Mouse (Mus musculus) liver, embryonic 16.5 days (tissue): ENCODE data around the gene Ptprn2. TPM values are rescaled to one million over a fixed set of nuclear protein-coding genes. Genes with fewer than 3 reads are reported as not detected.
A peak's percentile ranks its signal among the peaks of the same experiment; 100 is the strongest.

Experiments used
- ATAC-seq: fragments of 200-750 bp; cut with Nextera tagmentation; 2 replicates; pipeline ENCODE4 v1.8.0; 2017; ENCODE audit warnings: low read depth, mild to moderate bottlenecking, moderate number of reproducible peaks, moderate library complexity
- H3K27ac ChIP-seq: fragments of 300-500 bp; sonication (generic); 2 replicates; pipeline ENCODE4 v1.5.1; 2014; ENCODE audit warnings: mild to moderate bottlenecking, low read length
- H3K27me3 ChIP-seq: fragments of 300-500 bp; sonication (generic); 2 replicates; pipeline ENCODE4 v1.6.1; 2014; ENCODE audit warnings: low read depth, low read length, mixed read lengths; ENCODE audit not compliant: control insufficient read depth, insufficient read depth
- H3K36me3 ChIP-seq: fragments of 300-500 bp; sonication (generic); 2 replicates; pipeline ENCODE4 v1.6.1; 2014; ENCODE audit warnings: mild to moderate bottlenecking; ENCODE audit not compliant: control insufficient read depth, insufficient read depth
- H3K4me1 ChIP-seq: fragments of 300-500 bp; sonication (generic); 2 replicates; pipeline ENCODE4 v1.6.1; 2014; ENCODE audit warnings: low read depth, low read length, mixed read lengths; ENCODE audit not compliant: control insufficient read depth
- H3K4me2 ChIP-seq: fragments of 300-500 bp; sonication (generic); 2 replicates; pipeline ENCODE4 v1.6.1; 2014; ENCODE audit warnings: low read depth, low read length, mixed read lengths
- H3K4me3 ChIP-seq: fragments of 300-500 bp; sonication (generic); 2 replicates; pipeline ENCODE4 v1.5.1; 2014; ENCODE audit warnings: low read depth, mild to moderate bottlenecking, low read length
- H3K9ac ChIP-seq: fragments of 300-500 bp; sonication (generic); 2 replicates; pipeline ENCODE4 v1.6.1; 2014; ENCODE audit warnings: low read depth, low read length
- H3K9me3 ChIP-seq: fragments of 300-500 bp; sonication (generic); replicated peaks from 2 replicates; pipeline ENCODE4 v1.6.1; 2016; ENCODE audit warnings: low read length; ENCODE audit not compliant: control insufficient read depth
- WGBS: fragments of 180-500 bp; shearing (Covaris S2); extraction: QIAGEN DNeasy Blood & Tissue Kit; methylation state at CpG from one replicate; pipeline ENCODE4 v1.1.7; 2014; ENCODE audit not compliant: insufficient replicate concordance; 5-methylcytosine and 5-hydroxymethylcytosine counted together
- polyA plus RNA-seq: library from polyadenylated mRNA; unstranded; fragments of >200 nt; fragmentation: Nextera tagmentation; extraction: Ambion mirVana; gene quantifications from 2 replicates; pipeline ENCODE4 v1.2.1, GENCODE M21; 2015

Gene Ptprn2
- polyA plus RNA-seq, 1 experiment from 2014 or later = 0.07 TPM

- Histone ChIP-seq H3K4me2 (no peak overlapping the region), H3K27me3 (no peaks in the 10 kb centered on the region), H3K9me3 (no peaks in the 10 kb centered on the region), H3K36me3 (no peaks in the 10 kb centered on the region), H3K9ac (no peak overlapping the region), H3K27ac (no peak overlapping the region), H3K4me3 (no peak overlapping the region), H3K4me1 (no peaks in the 10 kb centered on the region)
- WGBS = 55% methylated on average over 21 of the region's 21 CpGs
- ATAC-seq = no peak
These were observed 568.6 kb downstream of the Ptprn2 start for GRCm38 (mm10) chr12:117053851-117054769.

DNA sequence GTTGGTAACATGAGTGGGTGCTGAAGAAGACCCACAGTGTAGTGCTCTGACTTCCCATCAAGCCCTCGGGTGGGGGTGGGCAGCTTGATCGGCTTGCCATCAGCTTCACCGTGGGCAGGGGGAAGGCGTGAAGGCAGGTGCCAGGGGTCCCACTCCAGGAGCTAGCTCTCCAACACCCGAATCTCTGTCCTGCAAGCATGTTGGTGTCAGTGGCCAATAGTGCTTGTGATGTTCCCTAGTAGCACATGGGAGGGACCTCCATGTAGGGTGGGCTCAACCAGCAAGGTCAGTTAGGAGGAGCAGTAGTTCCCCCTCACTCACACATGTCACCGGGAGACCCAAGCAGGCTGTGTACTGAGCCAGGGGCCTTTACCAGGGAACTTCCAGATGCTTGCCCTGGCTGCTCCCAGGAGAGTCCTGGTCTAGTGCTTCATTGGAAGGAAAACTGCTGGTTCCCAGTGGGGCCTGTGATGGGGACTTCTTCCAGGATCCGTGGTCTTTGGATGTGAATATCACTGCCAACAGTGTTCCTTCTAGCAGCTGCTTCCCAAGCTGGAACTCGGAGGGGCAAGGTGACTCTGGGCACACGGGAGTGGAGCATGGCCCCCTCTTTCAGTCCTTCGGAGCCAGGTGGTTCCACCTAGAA lies 569.5 kb downstream of the Ptprn2 start:
- H3K36me3 ChIP-seq = no peaks in the 10 kb centered on the region
- no peaks in the 10 kb centered on the region for H3K27me3 ChIP-seq
- no peak for ATAC-seq
- H3K4me1 ChIP-seq = no peaks in the 10 kb centered on the region
- H3K9ac ChIP-seq = no peak overlapping the region
- H3K27ac ChIP-seq = no peak overlapping the region
- H3K9me3 ChIP-seq = no peaks in the 10 kb centered on the region
- H3K4me2 ChIP-seq = no peak overlapping the region
- 62% methylated on average over 10 of the region's 10 CpGs for WGBS
- H3K4me3 ChIP-seq = no peak overlapping the region

- H3K27me3 ChIP-seq = no peaks in the 10 kb centered on the region
- H3K9ac ChIP-seq = no peak overlapping the region
- no peak overlapping the region for H3K4me2 ChIP-seq
- H3K4me3 ChIP-seq = no peak overlapping the region
- no peaks in the 10 kb centered on the region for H3K36me3 ChIP-seq
- 0 out of 2 replicates have a peak, but pooled peaks have one; percentile 39 for ATAC-seq
- H3K27ac ChIP-seq = no peak overlapping the region
- 50% methylated on average over 6 of the region's 6 CpGs for WGBS
- no peaks in the 10 kb centered on the region for H3K4me1 ChIP-seq
- H3K9me3 ChIP-seq = no peaks in the 10 kb centered on the region
These were observed 572.9 kb downstream of the Ptprn2 start for GRCm38 (mm10) chr12:117058184-117058958.

DNA sequence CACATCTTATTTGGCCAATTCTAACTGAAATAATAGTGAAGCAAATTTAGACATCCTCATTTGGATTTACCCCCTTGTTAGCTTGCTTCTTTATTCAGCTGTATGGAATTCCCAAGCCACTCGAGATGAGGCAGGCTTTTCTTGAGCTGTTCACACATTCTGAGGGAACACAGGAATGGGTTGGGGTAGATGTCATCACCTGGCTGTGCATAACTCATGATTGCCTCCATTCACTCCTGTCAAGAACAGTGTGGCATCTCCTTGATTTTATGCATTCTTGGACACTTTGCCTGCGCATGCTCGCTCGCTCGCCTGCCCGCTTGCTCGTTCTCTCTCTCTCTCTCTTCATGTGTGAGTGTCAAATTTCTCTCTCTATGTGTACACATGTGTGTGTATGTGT lies 573.5 kb downstream of the Ptprn2 start:
- H3K4me1 ChIP-seq = no peaks in the 10 kb centered on the region
- no peak overlapping the region for H3K4me3 ChIP-seq
- no peaks in the 10 kb centered on the region for H3K9me3 ChIP-seq
- H3K4me2 ChIP-seq = no peak overlapping the region
- no peak for ATAC-seq
- H3K9ac ChIP-seq = no peak overlapping the region
- no peaks in the 10 kb centered on the region for H3K36me3 ChIP-seq
- 71% methylated on average over 7 of the region's 7 CpGs for WGBS
- no peaks in the 10 kb centered on the region for H3K27me3 ChIP-seq
- H3K27ac ChIP-seq = no peak overlapping the region

DNA sequence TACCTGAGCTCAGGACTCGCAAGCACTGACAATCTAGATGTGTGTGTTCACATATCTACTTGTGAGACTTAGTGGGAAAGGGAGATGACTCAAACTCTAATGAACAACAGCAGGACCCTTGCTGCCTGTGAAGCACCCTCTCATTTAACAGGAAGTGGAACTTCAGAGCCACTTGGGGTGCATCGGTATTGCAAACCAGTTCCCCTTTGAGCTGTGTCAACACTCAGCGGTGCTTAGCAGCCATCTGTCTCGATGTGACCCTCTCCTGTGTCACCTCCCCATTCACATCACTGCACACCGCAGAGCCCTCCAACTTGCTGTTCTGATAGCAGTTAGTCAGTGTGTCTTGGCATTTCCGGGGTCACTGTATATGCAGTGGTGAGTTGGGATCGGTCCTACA lies 592.1 kb downstream of the Ptprn2 start:
- Histone ChIP-seq H3K9me3 (no peaks in the 10 kb centered on the region), H3K27me3 (no peaks in the 10 kb centered on the region), H3K4me2 (no peak overlapping the region), H3K4me3 (no peak overlapping the region), H3K36me3 (no peaks in the 10 kb centered on the region), H3K9ac (no peak overlapping the region), H3K4me1 (no peaks in the 10 kb centered on the region), H3K27ac (no peak overlapping the region)
- 45% methylated on average over 7 of the region's 7 CpGs for WGBS
- ATAC-seq = no peak

GRCm38 (mm10) chr12:117078945-117079344 lies 593.4 kb downstream of the Ptprn2 start:
- Histone ChIP-seq H3K27me3 (no peaks in the 10 kb centered on the region), H3K27ac (no peak overlapping the region), H3K4me2 (no peak overlapping the region), H3K9ac (no peak overlapping the region), H3K4me1 (no peaks in the 10 kb centered on the region), H3K4me3 (no peak overlapping the region), H3K36me3 (no peaks in the 10 kb centered on the region), H3K9me3 (no peaks in the 10 kb centered on the region)
- ATAC-seq = no peak
- 64% methylated on average over 5 of the region's 5 CpGs for WGBS

GRCm38 (mm10) chr12:117079724-117080123 lies 594.2 kb downstream of the Ptprn2 start:
- Histone ChIP-seq H3K4me3 (no peak overlapping the region), H3K9me3 (no peaks in the 10 kb centered on the region), H3K27me3 (no peaks in the 10 kb centered on the region), H3K4me1 (no peaks in the 10 kb centered on the region), H3K36me3 (no peaks in the 10 kb centered on the region), H3K4me2 (no peak overlapping the region), H3K9ac (no peak overlapping the region), H3K27ac (no peak overlapping the region)
- ATAC-seq = no peak
- 47% methylated on average over 2 of the region's 2 CpGs for WGBS

DNA sequence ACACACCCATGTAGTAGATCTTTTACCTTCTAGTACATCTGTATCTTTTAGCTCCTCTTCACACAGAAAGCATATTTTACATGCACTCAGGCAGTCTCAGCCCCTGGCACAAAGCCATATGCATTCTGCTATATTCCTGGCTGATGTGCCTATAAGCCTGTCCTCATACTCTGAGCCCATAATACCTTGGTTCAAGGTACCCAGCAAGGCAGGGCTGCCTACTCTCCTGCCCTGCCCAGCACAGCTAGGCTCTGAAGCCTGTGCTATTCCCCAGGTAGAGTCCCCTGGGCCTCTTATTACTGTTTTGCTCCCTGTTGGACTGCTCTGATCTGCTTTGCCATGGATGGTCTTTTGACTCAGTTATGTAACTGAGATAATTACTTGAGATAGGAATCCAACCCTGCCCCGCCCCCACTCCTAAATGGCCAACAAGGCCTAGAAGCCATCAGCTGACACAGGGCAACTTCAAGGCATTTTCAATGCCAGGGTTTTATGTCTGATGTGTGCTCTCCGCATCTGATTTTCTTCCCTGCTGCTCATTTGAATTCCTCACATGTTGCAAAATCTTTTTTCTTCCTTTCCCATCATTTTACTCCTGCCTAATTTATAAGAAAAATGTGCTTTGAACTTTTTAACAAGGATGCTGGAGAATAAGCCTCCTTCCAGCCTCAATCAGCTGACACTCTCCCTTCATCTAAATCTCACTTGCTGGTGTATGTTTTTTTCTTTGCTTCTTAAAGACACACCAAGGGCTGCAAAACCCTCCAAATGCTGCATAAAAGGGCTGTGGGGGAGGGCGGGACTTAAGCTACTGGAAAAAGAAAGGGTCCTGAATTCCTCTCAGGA lies 598.6 kb downstream of the Ptprn2 start:
- Histone ChIP-seq H3K27me3 (no peaks in the 10 kb centered on the region), H3K4me3 (no peak overlapping the region)

More for the DNA sequence above, 598.6 kb downstream of the Ptprn2 start:
- H3K9me3 ChIP-seq = no peaks in the 10 kb centered on the region
- H3K4me2 ChIP-seq = no peak overlapping the region
- 66% methylated on average over 3 of the region's 3 CpGs for WGBS
- no peaks in the 10 kb centered on the region for H3K36me3 ChIP-seq
- ATAC-seq = no peak
- H3K27ac ChIP-seq = no peak overlapping the region
- no peak overlapping the region for H3K9ac ChIP-seq
- H3K4me1 ChIP-seq = no peaks in the 10 kb centered on the region
